30 mouse cellular contexts compared by ENCODE assay signal in genomic region chr16:37261678-37262077, GRCm38 (mm10).
"Had no signal": no experiment of that assay in that cellular context is flagged by ENCODE, and none has a peak within 500 bp of the region (broad histone marks: within the 10 kb centered on the region; RNA-seq: fewer than 3 reads in every experiment).

No protein-coding gene starts in this region.

- H3K4me1 ChIP-seq: limb, embryonic 10.5 days; limb, embryonic 12.5 days; limb, embryonic 13.5 days; limb, embryonic 15.5 days; liver, embryonic 12.5 days; liver, embryonic 13.5 days; liver, embryonic 15.5 days; lung, embryonic 15.5 days; megakaryocyte, embryonic 14.5 days; midbrain, embryonic 10.5 days; midbrain, embryonic 12.5 days; midbrain, embryonic 13.5 days; midbrain, embryonic 15.5 days; neural tube, embryonic 12.5 days had no signal

- H3K27ac ChIP-seq: limb, embryonic 10.5 days; limb, embryonic 12.5 days; limb, embryonic 13.5 days; limb, embryonic 15.5 days; liver, embryonic 12.5 days; liver, embryonic 13.5 days; liver, embryonic 14.5 days; liver, embryonic 15.5 days; lung, embryonic 15.5 days; macrophage; midbrain, embryonic 10.5 days; midbrain, embryonic 12.5 days; midbrain, embryonic 13.5 days; midbrain, embryonic 15.5 days; neural tube, embryonic 12.5 days had no signal

- H3K9me3 ChIP-seq: limb, embryonic 10.5 days; limb, embryonic 12.5 days; limb, embryonic 13.5 days; limb, embryonic 15.5 days; liver, embryonic 12.5 days; liver, embryonic 13.5 days; liver, embryonic 15.5 days; lung, embryonic 15.5 days; megakaryocyte, embryonic 14.5 days; midbrain, embryonic 10.5 days; midbrain, embryonic 12.5 days; midbrain, embryonic 13.5 days; midbrain, embryonic 15.5 days; neural tube, embryonic 12.5 days had no signal

- H3K9ac ChIP-seq: limb, embryonic 12.5 days; limb, embryonic 13.5 days; limb, embryonic 15.5 days; liver, embryonic 12.5 days; liver, embryonic 13.5 days; liver, embryonic 14.5 days; liver, embryonic 15.5 days; liver, postnatal 0 days; lung, embryonic 14.5 days; lung, embryonic 15.5 days; midbrain, embryonic 12.5 days; midbrain, embryonic 13.5 days; midbrain, embryonic 15.5 days; neural tube, embryonic 12.5 days had no signal

- H3K4me3 ChIP-seq: limb, embryonic 10.5 days; limb, embryonic 12.5 days; limb, embryonic 13.5 days; limb, embryonic 15.5 days; liver, embryonic 12.5 days; liver, embryonic 13.5 days; liver, embryonic 15.5 days; lung, embryonic 15.5 days; megakaryocyte, embryonic 14.5 days; midbrain, embryonic 10.5 days; midbrain, embryonic 12.5 days; midbrain, embryonic 13.5 days; midbrain, embryonic 15.5 days; myocyte; neural tube, embryonic 12.5 days had no signal

- H3K36me3 ChIP-seq: limb, embryonic 10.5 days; limb, embryonic 12.5 days; limb, embryonic 13.5 days; limb, embryonic 15.5 days; liver, embryonic 12.5 days; liver, embryonic 13.5 days; liver, embryonic 15.5 days; lung, embryonic 15.5 days; midbrain, embryonic 10.5 days; midbrain, embryonic 12.5 days; midbrain, embryonic 13.5 days; midbrain, embryonic 15.5 days; neural tube, embryonic 12.5 days had no signal

- H3K4me2 ChIP-seq: limb, embryonic 12.5 days; limb, embryonic 13.5 days; limb, embryonic 15.5 days; liver, embryonic 11.5 days; liver, embryonic 12.5 days; liver, embryonic 13.5 days; liver, embryonic 15.5 days; lung, embryonic 14.5 days; lung, embryonic 15.5 days; midbrain, embryonic 11.5 days; midbrain, embryonic 12.5 days; midbrain, embryonic 13.5 days; midbrain, embryonic 15.5 days; neural tube, embryonic 12.5 days had no signal

- H3K27me3 ChIP-seq: limb, embryonic 12.5 days; limb, embryonic 13.5 days; limb, embryonic 15.5 days; liver, embryonic 12.5 days; liver, embryonic 13.5 days; liver, embryonic 15.5 days; lung, embryonic 15.5 days; megakaryocyte, embryonic 14.5 days; midbrain, embryonic 12.5 days; midbrain, embryonic 13.5 days; midbrain, embryonic 15.5 days; neural tube, embryonic 12.5 days had no signal

- DNase-seq: left cerebral cortex, postnatal 4 days; liver; liver, embryonic 13.5 days; liver, postnatal 0 days; lung, adult 18-20 months; lung, adult 2 months; lung, embryonic 14.5 days; lung, postnatal 10 days; lung, postnatal 14 days; lung, postnatal 36 days; lung, postnatal 4 days; midbrain, embryonic 14.5 days had no signal
